Mouse (Mus musculus) CH12.LX (cell line): ENCODE data around the gene Cldn10. TPM values are rescaled to one million over a fixed set of nuclear protein-coding genes. Genes with fewer than 3 reads are reported as not detected.

ENCODE experiments used
- DNase-seq: peaks from one replicate; pipeline ENCODE4 v3.0.0-alpha.2; 2013; ENCODE audit errors: extremely low read depth
- H3K27ac ChIP-seq: 2 replicates; pipeline ENCODE4 v1.5.1; 2012; ENCODE audit warnings: low read depth, mild to moderate bottlenecking, control low read depth, moderate library complexity; ENCODE audit not compliant: insufficient read depth
- H3K27me3 ChIP-seq: replicated peaks from 2 replicates; pipeline ENCODE3; 2012; ENCODE audit warnings: inconsistent platforms
- H3K36me3 ChIP-seq, 2 experiments: replicated peaks in 1 of 2; 2 replicates each; pipeline versions ENCODE3 to v1.6.1; 2012; ENCODE audit warnings: inconsistent platforms in 1 of 2, low read length in 1 of 2, mild to moderate bottlenecking in 1 of 2, mixed read lengths in 1 of 2, moderate library complexity in 1 of 2; ENCODE audit not compliant: control insufficient read depth in 1 of 2, insufficient read depth in 1 of 2
- H3K4me1 ChIP-seq, 2 experiments: 2 replicates each; pipeline ENCODE4 v1.6.1; 2012; ENCODE audit warnings: inconsistent platforms in 1 of 2, moderate library complexity in 1 of 2; ENCODE audit not compliant: insufficient read depth in 2 of 2, control insufficient read depth in 1 of 2
- H3K4me2 ChIP-seq: 2 replicates; pipeline ENCODE4 v1.6.1; 2012; ENCODE audit warnings: low read depth, mild to moderate bottlenecking, control low read depth; ENCODE audit not compliant: poor library complexity, insufficient read depth, severe bottlenecking
- H3K4me3 ChIP-seq, 3 experiments: fragments of 150-350 bp in 1 of 3; sonication (generic) in 1 of 3; replicated peaks in 1 of 3; 2 replicates each; pipeline versions ENCODE3 to v1.5.1; 2011 to 2012; ENCODE audit warnings: low read depth in 2 of 3, low read length in 2 of 3, mild to moderate bottlenecking in 2 of 3, moderate library complexity in 2 of 3, control low read depth in 1 of 3, improper control_type of control experiment in 1 of 3, inconsistent platforms in 1 of 3, mixed read lengths in 1 of 3; ENCODE audit not compliant: poor library complexity in 1 of 3
- H3K79me2 ChIP-seq: replicated peaks from 2 replicates; pipeline ENCODE4 v1.6.1; 2012; ENCODE audit warnings: mild to moderate bottlenecking, moderate library complexity; ENCODE audit not compliant: control insufficient read depth, poor library complexity, insufficient read depth, severe bottlenecking; ENCODE audit errors: extremely low read depth
- H3K9ac ChIP-seq: 2 replicates; pipeline ENCODE4 v1.6.1; 2012; ENCODE audit warnings: low read depth, mild to moderate bottlenecking, control low read depth, moderate library complexity; ENCODE audit not compliant: insufficient read depth
- H3K9me3 ChIP-seq: replicated peaks from 2 replicates; pipeline ENCODE3; 2012; ENCODE audit warnings: low read length, inconsistent platforms, mixed read lengths
- CHD1 ChIP-seq: IDR thresholded peaks from 2 replicates; pipeline ENCODE4 v1.6.1; 2012; ENCODE audit warnings: low read depth, low read length, improper control_type of control experiment, inconsistent platforms
- CTCF ChIP-seq, 2 experiments: IDR thresholded peaks in 1 of 2; conservative IDR thresholded peaks in 1 of 2; 2 replicates each; pipeline ENCODE4 v1.5.1; 2011 to 2012; ENCODE audit warnings: low read depth in 2 of 2, low read length in 2 of 2, improper control_type of control experiment in 1 of 2, inconsistent platforms in 1 of 2, mild to moderate bottlenecking in 1 of 2, moderate library complexity in 1 of 2
- E2F4 ChIP-seq: IDR thresholded peaks from 2 replicates; pipeline ENCODE4 v1.6.1; 2011; ENCODE audit warnings: low read depth, low read length, improper control_type of control experiment; ENCODE audit not compliant: insufficient replicate concordance
- EP300 ChIP-seq: IDR thresholded peaks from 2 replicates; pipeline ENCODE4 v1.6.1; 2011; ENCODE audit warnings: low read length, improper control_type of control experiment
- ETS1 ChIP-seq: conservative IDR thresholded peaks from 2 replicates; pipeline ENCODE4 v1.6.1; 2012; ENCODE audit warnings: low read depth, mild to moderate bottlenecking, inconsistent platforms, low read length, improper control_type of control experiment, moderate library complexity
- KAT2A ChIP-seq: IDR thresholded peaks from 2 replicates; pipeline ENCODE4 v1.6.1; 2012; ENCODE audit warnings: low read length, improper control_type of control experiment, inconsistent platforms; ENCODE audit not compliant: insufficient replicate concordance
- MAFK ChIP-seq: IDR thresholded peaks from 2 replicates; pipeline ENCODE4 v1.6.1; 2011; ENCODE audit warnings: low read length, improper control_type of control experiment; ENCODE audit not compliant: insufficient replicate concordance
- MAX ChIP-seq: IDR thresholded peaks from 2 replicates; pipeline ENCODE4 v1.6.1; 2011; ENCODE audit warnings: low read length, improper control_type of control experiment
- MAZ ChIP-seq: IDR thresholded peaks from 2 replicates; pipeline ENCODE4 v1.6.1; 2012; ENCODE audit warnings: low read depth, mild to moderate bottlenecking, inconsistent platforms, low read length, improper control_type of control experiment, moderate library complexity
- NELFE ChIP-seq: IDR thresholded peaks from 2 replicates; pipeline ENCODE4 v1.6.1; 2011; ENCODE audit warnings: low read depth, low read length, improper control_type of control experiment
- PAX5 ChIP-seq: IDR thresholded peaks from 2 replicates; pipeline ENCODE4 v1.6.1; 2012; ENCODE audit warnings: low read length, inconsistent platforms, mixed read lengths
- POLR2A ChIP-seq: IDR thresholded peaks from 2 replicates; pipeline ENCODE4 v1.6.1; 2011; ENCODE audit warnings: low read depth, mild to moderate bottlenecking, improper control_type of control experiment, low read length
- POLR2AphosphoS2 ChIP-seq: IDR thresholded peaks from 2 replicates; pipeline ENCODE4 v1.6.1; 2011; ENCODE audit warnings: low read depth, low read length, improper control_type of control experiment
- SIN3A ChIP-seq: IDR thresholded peaks from 2 replicates; pipeline ENCODE4 v1.6.1; 2012; ENCODE audit warnings: low read length, improper control_type of control experiment, inconsistent platforms
- TBP ChIP-seq: conservative IDR thresholded peaks from 2 replicates; pipeline ENCODE4 v1.6.1; 2011; ENCODE audit warnings: low read depth, low read length, improper control_type of control experiment
- TCF12 ChIP-seq: IDR thresholded peaks from 2 replicates; pipeline ENCODE4 v1.6.1; 2014; ENCODE audit warnings: low read depth, mild to moderate bottlenecking, inconsistent platforms, low read length, improper control_type of control experiment
- USF2 ChIP-seq: conservative IDR thresholded peaks from 2 replicates; pipeline ENCODE4 v1.6.1; 2011; ENCODE audit warnings: low read depth, low read length, improper control_type of control experiment
- ZMIZ1 ChIP-seq: IDR thresholded peaks from 2 replicates; pipeline ENCODE4 v1.6.1; 2012; ENCODE audit warnings: low read depth, mild to moderate bottlenecking, inconsistent platforms, low read length, improper control_type of control experiment
- dilution Hi-C: fragments of 300-500 bp; cut with MboI; formaldehyde crosslinking; loops from 2 replicates; pipeline ENCODE4 v1.14.3; 2020; ENCODE audit warnings: low sequenced_read_pairs; ENCODE audit not compliant: extremely low pct_unique_long_range_greater_than_20kb, extremely low pct_ligation_motif_present
- in situ Hi-C: fragments of 300-500 bp; cut with MboI; formaldehyde crosslinking; loops from 3 replicates; pipeline ENCODE4 v1.14.3; 2019; ENCODE audit warnings: low sequenced_read_pairs, low pct_ligation_motif_present, low pct_unique_long_range_greater_than_20kb, mixed read lengths
- polyA plus RNA-seq: library from polyadenylated mRNA; unstranded; fragments of >175 nt; gene quantifications from 2 replicates; pipeline ENCODE4 v1.2.1, GENCODE M21; 2012; ENCODE audit warnings: low read depth; ENCODE audit not compliant: insufficient read length
- total RNA-seq, 2 experiments: library from RNA; depleted of rRNA; stranded (reverse); fragments of 300-350 nt in 1 of 2; fragments of >200 nt in 1 of 2; gene quantifications; 2 replicates each; pipeline ENCODE4 v1.2.3; 2012 to 2014

Gene Cldn10
- total and polyA plus RNA-seq, 3 experiments, result not detected

- in situ Hi-C loops (loop anchor here (5.0 to 10.0 kb wide), 2 partner anchors 61 to 149 kb away; partner anchors contain the start of gene Abcc4), dilution Hi-C loops (no loop called here)
- H3K4me3 ChIP-seq, result no peak overlapping the region
- no peaks in the 10 kb centered on the region for H3K27me3 ChIP-seq
- no peak overlapping the region for H3K9ac ChIP-seq
- H3K79me2 ChIP-seq, result no peaks in the 10 kb centered on the region
- H3K4me2 ChIP-seq, result no peak overlapping the region
- no peak overlapping the region for H3K27ac ChIP-seq
- TF ChIP-seq USF2 (no peak), MAX (no peak)
- DNase-seq, result no peak
- no peaks in the 10 kb centered on the region for H3K9me3 ChIP-seq
- H3K4me1 ChIP-seq, result peaks cover 0 to 8% of the 10 kb centered on the region in 2 experiments; a peak in 2 of 4 replicates
- H3K36me3 ChIP-seq, result no peaks in the 10 kb centered on the region
Observed at GRCm38 (mm10) chr14:118765951-118766350, 21.8 kb upstream of the Cldn10 start.

GRCm38 (mm10) chr14:118766368-118766767, 21.3 kb upstream of the Cldn10 start:
- peaks cover 0 to 8% of the 10 kb centered on the region in 2 experiments; a peak in 2 of 4 replicates for H3K4me1 ChIP-seq
- no peaks in the 10 kb centered on the region for H3K36me3 ChIP-seq
- dilution Hi-C loops (no loop called here), in situ Hi-C loops (loop anchor here (5.0 to 10.0 kb wide), 2 partner anchors 62 to 149 kb away; partner anchors contain the start of gene Abcc4)
- H3K27ac ChIP-seq, result no peak overlapping the region
- no peak for DNase-seq
- H3K9ac ChIP-seq, result no peak overlapping the region
- H3K9me3 ChIP-seq, result no peaks in the 10 kb centered on the region
- no peak overlapping the region for H3K4me3 ChIP-seq
- H3K79me2 ChIP-seq, result no peaks in the 10 kb centered on the region
- H3K27me3 ChIP-seq, result no peaks in the 10 kb centered on the region
- no peak overlapping the region for H3K4me2 ChIP-seq
- no peak for TF ChIP-seq ETS1
- TF ChIP-seq SIN3A, result no peak
- TF ChIP-seq KAT2A, result no peak
- TF ChIP-seq USF2, result no peak
- no peak for TF ChIP-seq MAFK
- TF ChIP-seq POLR2AphosphoS2, result no peak
- no peak for TF ChIP-seq TBP
- TF ChIP-seq TCF12, result no peak
- TF ChIP-seq POLR2A, result no peak
- no peak for TF ChIP-seq CTCF (conservative IDR thresholded peaks at IDR 0.05 in 1 of 2, IDR thresholded peaks at IDR 0.05 in 1 of 2; ENCODE audit: low read depth in 2 of 2, low read length in 2 of 2)
- TF ChIP-seq EP300, result no peak
- no peak for TF ChIP-seq NELFE
- TF ChIP-seq MAZ, result no peak
- TF ChIP-seq CHD1, result no peak
- TF ChIP-seq E2F4, result no peak
- no peak for TF ChIP-seq PAX5
- TF ChIP-seq ZMIZ1, result no peak
- TF ChIP-seq, all 38 proteins: peak for 0
